Mouse (Mus musculus) embryonic facial prominence, embryonic 11.5 days (tissue): ENCODE results near the gene Dach1. TPM values are rescaled to one million over a fixed set of nuclear protein-coding genes. Genes with fewer than 3 reads are reported as not detected.

Experiments
- ATAC-seq: fragments of 200-750 bp; cut with Nextera tagmentation; replicated peaks from 2 replicates; pipeline ENCODE4 v1.8.0; 2017; ENCODE audit warnings: low read depth; ENCODE audit not compliant: insufficient number of reproducible peaks, low FRiP score, low TSS enrichment
- DNase-seq: peaks from one replicate; pipeline ENCODE4 v3.0.0-alpha.2; 2015; ENCODE audit warnings: low spot score
- H3K27ac ChIP-seq: fragments of 300-500 bp; sonication (generic); replicated peaks from 2 replicates; pipeline ENCODE4 v1.5.1; 2014; ENCODE audit warnings: mild to moderate bottlenecking, low read depth, low read length, control low read depth
- H3K27me3 ChIP-seq: fragments of 300-500 bp; sonication (generic); 2 replicates; pipeline ENCODE4 v1.6.1; 2014; ENCODE audit warnings: mild to moderate bottlenecking, low read length, moderate library complexity, mixed read lengths; ENCODE audit not compliant: control insufficient read depth, insufficient read depth
- H3K36me3 ChIP-seq: fragments of 300-500 bp; sonication (generic); replicated peaks from 2 replicates; pipeline ENCODE4 v1.6.1; 2014; ENCODE audit warnings: low read depth, mild to moderate bottlenecking, low read length, moderate library complexity, mixed read lengths; ENCODE audit not compliant: control insufficient read depth, insufficient read depth
- H3K4me1 ChIP-seq: fragments of 300-500 bp; sonication (generic); 2 replicates; pipeline ENCODE4 v1.6.1; 2014; ENCODE audit warnings: low read length, mixed read lengths; ENCODE audit not compliant: control insufficient read depth, insufficient read depth
- H3K4me2 ChIP-seq: fragments of 300-500 bp; sonication (generic); 2 replicates; pipeline ENCODE4 v1.6.1; 2014; ENCODE audit warnings: low read depth, mild to moderate bottlenecking, control low read depth, low read length, moderate library complexity
- H3K4me3 ChIP-seq: fragments of 300-500 bp; sonication (generic); 2 replicates; pipeline ENCODE4 v1.5.1; 2014; ENCODE audit warnings: low read depth, low read length, control low read depth
- H3K9ac ChIP-seq: fragments of 300-500 bp; sonication (generic); replicated peaks from 2 replicates; pipeline ENCODE4 v1.6.1; 2014; ENCODE audit warnings: mild to moderate bottlenecking, control low read depth, low read length
- H3K9me3 ChIP-seq: fragments of 300-500 bp; sonication (generic); replicated peaks from 2 replicates; pipeline ENCODE4 v1.6.1; 2016; ENCODE audit warnings: mild to moderate bottlenecking, low read length, inconsistent platforms, mixed read lengths; ENCODE audit not compliant: control insufficient read depth
- WGBS: fragments of 180-500 bp; shearing (Covaris S2); extraction: QIAGEN DNeasy Blood & Tissue Kit; methylation state at CpG from one replicate; pipeline ENCODE4 v1.1.7; 2014; 5-methylcytosine and 5-hydroxymethylcytosine counted together
- polyA plus RNA-seq: library from polyadenylated mRNA; unstranded; fragments of >200 nt; fragmentation: Nextera tagmentation; extraction: Ambion mirVana; gene quantifications from 2 replicates; pipeline ENCODE4 v1.2.1, GENCODE M21; 2014

The Dach1 gene
- polyA plus RNA-seq, 1 experiment from 2014 or later: 11.5 TPM

- no peaks in the 10 kb centered on the region for H3K36me3 ChIP-seq
- H3K4me3 ChIP-seq: no peak overlapping the region
- H3K4me1 ChIP-seq: no peaks in the 10 kb centered on the region
- no peak overlapping the region for H3K27ac ChIP-seq
- H3K9ac ChIP-seq: no peak overlapping the region
- DNase-seq (no peak), ATAC-seq (no peak)
- 79% methylated on average over 3 of the region's 3 CpGs for WGBS
- H3K4me2 ChIP-seq: no peak overlapping the region
- H3K27me3 ChIP-seq: no peaks in the 10 kb centered on the region
- no peaks in the 10 kb centered on the region for H3K9me3 ChIP-seq
Observed at GRCm38 (mm10) chr14:97858384-97858783, 311.2 kb downstream of the Dach1 start.

- no peak for ATAC-seq
- 29% methylated on average over 2 of the region's 2 CpGs for WGBS
- no peak overlapping the region for H3K9ac ChIP-seq
Observed at GRCm38 (mm10) chr14:97857276-97857675, 312.3 kb downstream of the Dach1 start.

GRCm38 (mm10) chr14:97855345-97855744, 314.2 kb downstream of the Dach1 start:
- Histone ChIP-seq H3K4me2 (no peak overlapping the region), H3K27me3 (no peaks in the 10 kb centered on the region), H3K4me1 (no peaks in the 10 kb centered on the region), H3K9ac (no peak overlapping the region), H3K9me3 (no peaks in the 10 kb centered on the region), H3K27ac (no peak overlapping the region), H3K36me3 (no peaks in the 10 kb centered on the region), H3K4me3 (no peak overlapping the region)
- 89% methylated on average over 1 of the region's 1 CpGs for WGBS
- no peak for DNase-seq
- ATAC-seq: no peak

More at GRCm38 (mm10) chr14:97857276-97857675, 312.3 kb downstream of the Dach1 start:
- no peaks in the 10 kb centered on the region for H3K27me3 ChIP-seq
- DNase-seq: no peak
- no peak overlapping the region for H3K27ac ChIP-seq
- no peaks in the 10 kb centered on the region for H3K4me1 ChIP-seq
- no peaks in the 10 kb centered on the region for H3K36me3 ChIP-seq
- H3K9me3 ChIP-seq: no peaks in the 10 kb centered on the region
- no peak overlapping the region for H3K4me2 ChIP-seq
- no peak overlapping the region for H3K4me3 ChIP-seq

GRCm38 (mm10) chr14:97850486-97850885, 319.1 kb downstream of the Dach1 start:
- no peaks in the 10 kb centered on the region for H3K27me3 ChIP-seq
- H3K27ac ChIP-seq: no peak overlapping the region
- DNase-seq (no peak), ATAC-seq (no peak)
- H3K4me2 ChIP-seq: no peak overlapping the region
- 71% methylated on average over 4 of the region's 4 CpGs for WGBS
- H3K9me3 ChIP-seq: no peaks in the 10 kb centered on the region
- no peak overlapping the region for H3K9ac ChIP-seq
- no peaks in the 10 kb centered on the region for H3K4me1 ChIP-seq
- H3K36me3 ChIP-seq: no peaks in the 10 kb centered on the region
- no peak overlapping the region for H3K4me3 ChIP-seq

- Histone ChIP-seq H3K9me3 (no peaks in the 10 kb centered on the region), H3K27me3 (no peaks in the 10 kb centered on the region), H3K9ac (no peak overlapping the region), H3K4me1 (no peaks in the 10 kb centered on the region), H3K4me2 (no peak overlapping the region), H3K4me3 (no peak overlapping the region), H3K27ac (no peak overlapping the region), H3K36me3 (no peaks in the 10 kb centered on the region)
- DNase-seq (no peak), ATAC-seq (no peak)
- WGBS: 39% methylated on average over 1 of the region's 1 CpGs
Observed at GRCm38 (mm10) chr14:97847641-97848040, 321.9 kb downstream of the Dach1 start.

- Histone ChIP-seq H3K9me3 (no peaks in the 10 kb centered on the region), H3K4me2 (no peak overlapping the region)
- WGBS: 80% methylated on average over 5 of the region's 5 CpGs
Observed at GRCm38 (mm10) chr14:97839275-97839674, 330.3 kb downstream of the Dach1 start.

GRCm38 (mm10) chr14:97829865-97830264, 339.7 kb downstream of the Dach1 start:
- no peaks in the 10 kb centered on the region for H3K36me3 ChIP-seq
- H3K27ac ChIP-seq: no peak overlapping the region
- no peak overlapping the region for H3K4me3 ChIP-seq
- no peaks in the 10 kb centered on the region for H3K9me3 ChIP-seq
- ATAC-seq: no peak
- no peak overlapping the region for H3K9ac ChIP-seq
- DNase-seq: no peak
- H3K27me3 ChIP-seq: no peaks in the 10 kb centered on the region
- 78% methylated on average over 3 of the region's 3 CpGs for WGBS
- H3K4me1 ChIP-seq: no peaks in the 10 kb centered on the region
- no peak overlapping the region for H3K4me2 ChIP-seq

More at GRCm38 (mm10) chr14:97839275-97839674, 330.3 kb downstream of the Dach1 start:
- Histone ChIP-seq H3K4me1 (no peaks in the 10 kb centered on the region), H3K4me3 (no peak overlapping the region), H3K9ac (no peak overlapping the region), H3K27me3 (no peaks in the 10 kb centered on the region), H3K27ac (no peak overlapping the region), H3K36me3 (no peaks in the 10 kb centered on the region)
- ATAC-seq (no peak), DNase-seq (no peak)

- Histone ChIP-seq H3K4me1 (no peaks in the 10 kb centered on the region), H3K27me3 (no peaks in the 10 kb centered on the region), H3K27ac (no peak overlapping the region), H3K9me3 (no peaks in the 10 kb centered on the region), H3K9ac (no peak overlapping the region), H3K4me3 (no peak overlapping the region), H3K36me3 (no peaks in the 10 kb centered on the region), H3K4me2 (no peak overlapping the region)
- DNase-seq (no peak), ATAC-seq (no peak)
- 89% methylated on average over 7 of the region's 7 CpGs for WGBS
Observed at GRCm38 (mm10) chr14:97814555-97815175, 354.9 kb downstream of the Dach1 start.
